Comparison of ENCODE assay signal across 11 mouse cellular contexts in the genomic region with DNA sequence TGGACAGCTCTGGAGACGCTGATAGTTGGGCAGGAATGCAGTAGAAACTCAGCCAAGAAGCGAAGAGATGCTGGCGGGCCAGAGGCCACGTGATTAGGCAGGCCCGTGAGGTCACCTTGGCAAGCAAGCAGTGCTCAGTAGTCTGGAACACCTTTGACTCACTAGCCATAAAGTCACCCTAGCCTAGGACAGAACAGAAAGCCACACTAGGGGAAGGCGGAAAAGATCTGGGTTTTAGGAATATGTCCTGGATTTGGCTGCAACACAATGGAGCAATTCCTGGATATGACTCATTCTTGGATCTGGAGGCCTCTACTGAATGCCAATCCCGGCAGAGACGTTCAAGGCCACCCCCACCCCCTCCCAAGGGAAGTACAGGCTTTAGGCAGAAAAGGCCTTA. TPM values are rescaled to one million over a fixed set of nuclear protein-coding genes. Genes with fewer than 3 reads are reported as not detected.
DNase-seq lines count a peak whose midpoint lies in the region; ATAC-seq lines count a peak whose summit lies in the region.
"Had no signal": no experiment of that assay in that cellular context is flagged by ENCODE, and none has a peak within 500 bp of the region (broad histone marks: within the 10 kb centered on the region; RNA-seq: fewer than 3 reads in every experiment).

No protein-coding gene starts in this region.

- no peaks in the 10 kb centered on the region for H3K36me3 ChIP-seq in forebrain, embryonic 14.5 days (ENCODE audit: control insufficient read depth, insufficient read depth, low read length)

- H3K4me3 ChIP-seq in forebrain, embryonic 14.5 days (ENCODE audit: low read depth, low read length): no peak overlapping the region

- no peaks in the 10 kb centered on the region for H3K9me3 ChIP-seq in forebrain, embryonic 14.5 days (replicated peaks; ENCODE audit: control insufficient read depth, low read length)

- no peak overlapping the region for H3K9ac ChIP-seq in forebrain, embryonic 14.5 days (ENCODE audit: low read length)
- H3K9ac ChIP-seq: liver, embryonic 14.5 days had no signal

- H3K4me1 ChIP-seq in forebrain, embryonic 14.5 days (ENCODE audit: control insufficient read depth, insufficient read depth, low read length): peaks cover 2% of the 10 kb centered on the region

- no peaks in the 10 kb centered on the region; the same call in 1 of the 2 replicates for H3K27me3 ChIP-seq in forebrain, embryonic 14.5 days (replicated peaks; ENCODE audit: control insufficient read depth, insufficient read depth, low read length)

- peak; percentile 83 for DNase-seq in Muller cell, postnatal 12 days (ENCODE audit: inconsistent ontology term)
- peak; percentile 61 for DNase-seq in adrenal gland, postnatal 25 days
- peak; percentile 88 for DNase-seq in heart, adult 8-10 months (ENCODE audit: low spot score)
- DNase-seq in kidney, postnatal 36 days: peak; percentile 83 to 89
- DNase-seq in forebrain, embryonic 14.5 days (ENCODE audit: low spot score): no peak
- DNase-seq in testis, postnatal 10 days (ENCODE audit: low spot score): no peak
- no peak for DNase-seq in right cerebral cortex, adult 18-20 months
- no peak for DNase-seq in layer of hippocampus, postnatal 25 days (ENCODE audit: extremely low spot score in 1 of 2, low spot score in 1 of 2)

- ATAC-seq in forebrain, embryonic 14.5 days: no peak

- H3K27ac ChIP-seq in forebrain, embryonic 14.5 days (ENCODE audit: low read depth, low read length): no peak overlapping the region
- H3K27ac ChIP-seq: liver, embryonic 14.5 days had no signal

- WGBS in forebrain, embryonic 14.5 days: 87% methylated on average over 8 of the region's 8 CpGs

- no peak overlapping the region for H3K4me2 ChIP-seq in forebrain, embryonic 14.5 days (ENCODE audit: low read length)

RNA-seq across cellular contexts. Expression of a gene that starts 3.4 kb away (rescaled TPM):
- total RNA-seq in adrenal gland, postnatal 25 days (2021): 21.8 and 22.2 TPM in 2 replicates
- 10 to 100 TPM; 10.9 to 12.7 (median 11.8) TPM for total RNA-seq in heart, adult 8-10 months (2022)
- polyA plus RNA-seq in forebrain, embryonic 14.5 days (2014; fragmentation: Nextera tagmentation; extraction: Ambion mirVana): 14.0 and 16.5 TPM in 2 replicates
- 10 to 100 TPM; 29.4 to 29.6 TPM for total RNA-seq in layer of hippocampus, postnatal 25 days (2021)

RNA-seq across cellular contexts. Expression of a gene that starts 18.8 kb away (rescaled TPM):
- 34.3 and 52.2 TPM in 2 replicates for total RNA-seq in adrenal gland, postnatal 25 days (2021)
- total RNA-seq in heart, adult 8-10 months (2022): 10 to 100 TPM; 36.3 to 53.5 (median 43.5) TPM
- 4.8 and 6.0 TPM in 2 replicates for polyA plus RNA-seq in forebrain, embryonic 14.5 days (2014; fragmentation: Nextera tagmentation; extraction: Ambion mirVana)
- total RNA-seq in layer of hippocampus, postnatal 25 days (2021): 100 to 1,000 TPM; 235 to 265 TPM

RNA-seq across cellular contexts. Expression of a gene that starts 26.9 kb away (rescaled TPM):
- total RNA-seq in adrenal gland, postnatal 25 days (2021): 6.2 and 10.1 TPM in 2 replicates
- total RNA-seq in heart, adult 8-10 months (2022): under 1 TPM in 3 of 4 experiments, not detected in 1; 0.09 to 0.25 (median 0.09) TPM
- polyA plus RNA-seq in forebrain, embryonic 14.5 days (2014; fragmentation: Nextera tagmentation; extraction: Ambion mirVana): 32.1 and 45.0 TPM in 2 replicates
- 100 to 1,000 TPM; 242 to 243 TPM for total RNA-seq in layer of hippocampus, postnatal 25 days (2021)
- total RNA-seq: common myeloid progenitor, adult 5-6 weeks had no signal

RNA-seq across cellular contexts. Expression of a gene that starts 50.9 kb away (rescaled TPM):
- 72.8 and 73.9 TPM in 2 replicates for total RNA-seq in adrenal gland, postnatal 25 days (2021)
- 10 to 100 TPM; 46.7 to 59.6 (median 54.0) TPM for total RNA-seq in heart, adult 8-10 months (2022)
- 59.3 and 66.3 TPM in 2 replicates for polyA plus RNA-seq in forebrain, embryonic 14.5 days (2014; fragmentation: Nextera tagmentation; extraction: Ambion mirVana)
- total RNA-seq in layer of hippocampus, postnatal 25 days (2021): 10 to 100 TPM; 34.3 to 43.4 TPM

RNA-seq across cellular contexts. Expression of a gene that starts 51.1 kb away (rescaled TPM):
- total RNA-seq in adrenal gland, postnatal 25 days (2021): 10.4 TPM in 1 of 2 replicates, not detected in the other
- 10 to 100 TPM in 2 of 4 experiments, 1 to 10 TPM in 2; 6.9 to 14.3 (median 10.7) TPM for total RNA-seq in heart, adult 8-10 months (2022)
- polyA plus RNA-seq in forebrain, embryonic 14.5 days (2014; fragmentation: Nextera tagmentation; extraction: Ambion mirVana): not detected in 2 replicates
- not detected for total RNA-seq in layer of hippocampus, postnatal 25 days (2021)
- polyA plus RNA-seq: stomach, embryonic 14.5 days had no signal

Comparison
In these comparisons a context has a peak if more than half of its experiments do, and no peak if none do; other contexts are left out.
1. DNase-seq: peak in Muller cell, postnatal 12 days (single experiment), adrenal gland, postnatal 25 days (single experiment), heart, adult 8-10 months (single experiment) and kidney, postnatal 36 days (2 of 2); none in forebrain, embryonic 14.5 days (single experiment), testis, postnatal 10 days (single experiment), right cerebral cortex, adult 18-20 months (single experiment) and layer of hippocampus, postnatal 25 days (0 of 2).
2. RNA of a gene that starts 26.9 kb away (total RNA-seq): 242 to 243 TPM in layer of hippocampus, postnatal 25 days; 6.2 to 10.1 TPM in adrenal gland, postnatal 25 days and 0.09 to 0.25 TPM in heart, adult 8-10 months; every median in the first group is over 10 times any median in the second.